Mouse (Mus musculus) liver, embryonic 14.5 days (tissue): ENCODE results near the gene Paip2b.

ENCODE experiments used
- CTCF ChIP-seq: IDR thresholded peaks from 2 replicates; pipeline ENCODE4 v1.5.1; 2016; ENCODE audit warnings: antibody characterized with exemption, low read depth, control low read depth
- EP300 ChIP-seq: IDR thresholded peaks from 2 replicates; pipeline ENCODE4 v1.6.1; 2016; ENCODE audit warnings: antibody characterized with exemption, low read depth

- TF ChIP-seq CTCF (no peak), EP300 (no peak)
Measured at GRCm38 (mm10) chr6:83844913-83845312, 13.4 kb upstream of the Paip2b start.
